Mouse (Mus musculus) C2C12 (cell line): ENCODE results near the gene Fxyd7.

ENCODE experiments used
- CEBPB ChIP-seq: IDR thresholded peaks from one replicate; pipeline ENCODE4 v1.6.1; 2011; ENCODE audit warnings: low read depth, mild to moderate bottlenecking, control low read depth, moderate library complexity
- CTCF ChIP-seq: IDR thresholded peaks from one replicate; pipeline ENCODE4 v1.5.1; 2011; ENCODE audit not compliant: control insufficient read depth, insufficient read depth, insufficient read length
- MAX ChIP-seq: IDR thresholded peaks from one replicate; pipeline ENCODE4 v1.6.1; 2011; ENCODE audit warnings: mild to moderate bottlenecking, control low read depth
- MYOD1 ChIP-seq: IDR thresholded peaks from one replicate; pipeline ENCODE4 v1.6.1; 2011; ENCODE audit warnings: low read depth; ENCODE audit not compliant: control insufficient read depth, insufficient read length
- MYOG ChIP-seq: IDR thresholded peaks from one replicate; pipeline ENCODE4 v1.6.1; 2011; ENCODE audit not compliant: control insufficient read depth, insufficient read length; ENCODE audit errors: extremely low read depth
- USF1 ChIP-seq: IDR thresholded peaks from one replicate; pipeline ENCODE4 v1.6.1; 2011; ENCODE audit warnings: low read depth, mild to moderate bottlenecking, control low read depth, moderate library complexity

- TF ChIP-seq CTCF (no peak), MYOG (no peak), MAX (no peak), CEBPB (no peak), USF1 (no peak), MYOD1 (no peak)
Measured at GRCm38 (mm10) chr7:31074713-31075069, 23.4 kb upstream of the Fxyd7 start.
